Mouse (Mus musculus): ENCODE data around the gene Hist1h2bp. TPM values are rescaled to one million over a fixed set of nuclear protein-coding genes. Genes with fewer than 3 reads are reported as not detected.
A peak's percentile ranks its signal among the peaks of the same experiment; 100 is the strongest.

Hist1h2bp gene
- total and polyA plus RNA-seq, 2 experiments from 2014 or later, result 0.48 to 77.2 TPM

DNA sequence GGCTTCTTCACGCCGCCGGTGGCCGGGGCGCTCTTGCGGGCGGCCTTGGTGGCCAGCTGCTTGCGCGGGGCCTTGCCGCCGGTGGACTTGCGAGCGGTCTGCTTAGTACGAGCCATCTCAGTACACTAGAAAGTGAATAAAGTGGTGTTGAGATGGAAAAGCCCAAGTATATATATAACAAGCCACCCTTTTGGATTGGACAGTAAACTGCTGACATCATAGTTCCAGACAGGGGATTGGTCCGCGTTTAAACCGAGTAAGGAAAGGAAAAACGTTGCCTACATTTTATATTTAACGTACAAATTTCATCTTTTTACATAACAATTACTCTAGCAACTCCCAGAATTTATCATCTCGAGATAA is 4.0 kb upstream of the Hist1h2bp start, which contains the start of gene Hist1h3i:
Gene Hist1h3i, minus strand, starts transcription at position 116 of the 363 bp plus-strand sequence.
- ATAC-seq (ENCODE audit: low FRiP score) (peak; percentile 79), DNase-seq (ENCODE audit: low spot score) (peak; percentile 94)
- 0% methylated on average over 13 of the region's 20 CpGs for WGBS
- Histone ChIP-seq H3K4me3 (ENCODE audit: low read depth, low read length) (peak within 1 kb of the TSS; percentile 37), H3K9me3 (ENCODE audit: low read length) (no peaks in the 10 kb centered on the region), H3K4me2 (ENCODE audit: low read depth, low read length, poor library complexity, severe bottlenecking) (peak within 1 kb of the TSS; percentile 67), H3K27me3 (ENCODE audit: insufficient read depth, low read length) (no peaks in the 10 kb centered on the region), H3K36me3 (ENCODE audit: insufficient read depth, low read length) (no peaks in the 10 kb centered on the region), H3K9ac (replicated peaks; ENCODE audit: low read length, poor library complexity, severe bottlenecking) (peak within 1 kb of the TSS; percentile 46), H3K4me1 (ENCODE audit: insufficient read depth, low read length) (peaks cover 11% of the 10 kb centered on the region), H3K27ac (ENCODE audit: low read depth, low read length) (no peak within 1 kb of the TSS)
- no peak for TF ChIP-seq CTCF (IDR thresholded peaks at IDR 0.05)

- peak; percentile 61 for DNase-seq (ENCODE audit: low spot score)
- Histone ChIP-seq H3K9me3 (ENCODE audit: low read length) (no peaks in the 10 kb centered on the region), H3K9ac (replicated peaks; ENCODE audit: low read length, poor library complexity, severe bottlenecking) (no peak overlapping the region), H3K4me1 (ENCODE audit: insufficient read depth, low read length) (peaks cover 11% of the 10 kb centered on the region), H3K36me3 (ENCODE audit: insufficient read depth, low read length) (no peaks in the 10 kb centered on the region), H3K4me2 (ENCODE audit: low read depth, low read length, poor library complexity, severe bottlenecking) (peak overlapping the region; percentile 44), H3K27ac (ENCODE audit: low read depth, low read length) (no peak overlapping the region), H3K27me3 (ENCODE audit: insufficient read depth, low read length) (no peaks in the 10 kb centered on the region), H3K4me3 (ENCODE audit: low read depth, low read length) (peak overlapping the region; percentile 37)
- ATAC-seq (ENCODE audit: low FRiP score), result no peak
- WGBS, result 3% methylated on average over 9 of the region's 9 CpGs
- TF ChIP-seq CTCF (IDR thresholded peaks at IDR 0.05), result no peak
Observed at GRCm38 (mm10) chr13:21783734-21784161, 3.5 kb upstream of the Hist1h2bp start.

GRCm38 (mm10) chr13:21784311-21784710 is 3.0 kb upstream of the Hist1h2bp start:
- Histone ChIP-seq H3K36me3 (ENCODE audit: insufficient read depth, low read length) (no peaks in the 10 kb centered on the region), H3K9me3 (ENCODE audit: low read length) (no peaks in the 10 kb centered on the region), H3K4me3 (ENCODE audit: low read depth, low read length) (no peak overlapping the region), H3K4me2 (ENCODE audit: low read depth, low read length, poor library complexity, severe bottlenecking) (no peak overlapping the region), H3K9ac (replicated peaks; ENCODE audit: low read length, poor library complexity, severe bottlenecking) (no peak overlapping the region), H3K27ac (ENCODE audit: low read depth, low read length) (no peak overlapping the region), H3K27me3 (ENCODE audit: insufficient read depth, low read length) (no peaks in the 10 kb centered on the region), H3K4me1 (ENCODE audit: insufficient read depth, low read length) (peaks cover 11% of the 10 kb centered on the region)
- no peak for DNase-seq (ENCODE audit: low spot score)
- no peak for ATAC-seq (ENCODE audit: low FRiP score)
- WGBS, result 26% methylated on average over 6 of the region's 6 CpGs
- TF ChIP-seq CTCF (IDR thresholded peaks at IDR 0.05), result no peak

GRCm38 (mm10) chr13:21786189-21786898 is 917 bp upstream of the Hist1h2bp start:
- TF ChIP-seq CTCF (IDR thresholded peaks at IDR 0.05), result no peak
- Histone ChIP-seq H3K4me1 (ENCODE audit: insufficient read depth, low read length) (peaks cover 4% of the 10 kb centered on the region; the same call in 1 of the 2 replicates), H3K27me3 (ENCODE audit: insufficient read depth, low read length) (no peaks in the 10 kb centered on the region), H3K4me2 (ENCODE audit: low read depth, low read length, poor library complexity, severe bottlenecking) (peak overlapping the region; percentile 52), H3K27ac (ENCODE audit: low read depth, low read length) (no peak overlapping the region), H3K36me3 (ENCODE audit: insufficient read depth, low read length) (no peaks in the 10 kb centered on the region), H3K9me3 (ENCODE audit: low read length) (no peaks in the 10 kb centered on the region), H3K9ac (replicated peaks; ENCODE audit: low read length, poor library complexity, severe bottlenecking) (no peak overlapping the region), H3K4me3 (ENCODE audit: low read depth, low read length) (peak overlapping the region; percentile 36)
- DNase-seq (ENCODE audit: low spot score), result no peak
- 4% methylated on average over 8 of the region's 8 CpGs for WGBS
- ATAC-seq (ENCODE audit: low FRiP score), result no peak

DNA sequence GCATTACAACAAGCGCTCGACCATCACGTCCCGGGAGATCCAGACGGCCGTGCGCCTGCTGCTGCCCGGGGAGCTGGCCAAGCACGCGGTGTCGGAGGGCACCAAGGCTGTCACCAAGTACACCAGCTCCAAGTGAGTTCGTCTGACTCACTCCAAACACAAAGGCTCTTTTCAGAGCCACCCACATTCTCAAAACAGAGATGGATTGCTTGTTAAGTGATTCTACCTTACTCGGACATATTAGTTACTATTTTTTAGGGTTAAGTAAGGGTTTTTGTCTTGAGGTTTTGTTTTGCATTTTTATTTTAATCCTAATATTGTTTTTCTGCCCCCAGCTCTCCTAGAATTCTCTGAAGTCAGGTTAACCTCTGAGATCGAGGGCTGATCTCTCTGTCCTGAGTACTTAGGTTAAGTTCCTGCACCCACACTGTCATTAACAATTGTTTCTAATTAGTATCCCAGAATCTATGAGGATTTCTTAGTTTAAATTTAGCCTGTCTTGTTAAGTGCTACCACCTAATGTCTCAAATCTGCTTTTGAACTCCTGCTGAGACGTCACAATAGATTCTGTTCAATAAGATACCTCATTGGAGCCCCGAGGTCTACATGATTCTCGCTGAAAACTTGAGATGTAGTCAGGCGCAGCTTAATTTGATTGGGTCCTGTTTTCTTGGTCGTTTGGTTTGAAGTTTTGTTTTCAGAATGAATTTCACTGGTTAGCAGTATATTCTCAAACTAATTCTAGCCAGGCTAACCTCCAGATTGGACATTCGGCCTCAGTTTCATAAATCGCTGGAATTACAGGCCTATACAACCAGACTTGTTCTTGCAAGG is 716 bp downstream of the Hist1h2bp start:
- Histone ChIP-seq H3K27me3 (ENCODE audit: insufficient read depth, low read length) (no peaks in the 10 kb centered on the region), H3K4me2 (ENCODE audit: low read depth, low read length, poor library complexity, severe bottlenecking) (peak overlapping the region; percentile 52), H3K9ac (replicated peaks; ENCODE audit: low read length, poor library complexity, severe bottlenecking) (no peak overlapping the region), H3K27ac (ENCODE audit: low read depth, low read length) (no peak overlapping the region), H3K4me1 (ENCODE audit: insufficient read depth, low read length) (peaks cover 4% of the 10 kb centered on the region; the same call in 1 of the 2 replicates), H3K4me3 (ENCODE audit: low read depth, low read length) (peak overlapping the region; percentile 36), H3K9me3 (ENCODE audit: low read length) (no peaks in the 10 kb centered on the region), H3K36me3 (ENCODE audit: insufficient read depth, low read length) (no peaks in the 10 kb centered on the region)
- 14% methylated on average over 13 of the region's 21 CpGs for WGBS
- no peak for TF ChIP-seq CTCF (IDR thresholded peaks at IDR 0.05)
- DNase-seq (ENCODE audit: low spot score) (no peak), ATAC-seq (ENCODE audit: low FRiP score) (peak; percentile 24)

GRCm38 (mm10) chr13:21789925-21790324 is 2.7 kb downstream of the Hist1h2bp start:
- Histone ChIP-seq H3K27me3 (ENCODE audit: insufficient read depth, low read length) (no peaks in the 10 kb centered on the region), H3K9me3 (ENCODE audit: low read length) (no peaks in the 10 kb centered on the region), H3K9ac (replicated peaks; ENCODE audit: low read length, poor library complexity, severe bottlenecking) (no peak overlapping the region), H3K4me2 (ENCODE audit: low read depth, low read length, poor library complexity, severe bottlenecking) (no peak overlapping the region), H3K27ac (ENCODE audit: low read depth, low read length) (no peak overlapping the region), H3K4me3 (ENCODE audit: low read depth, low read length) (no peak overlapping the region), H3K36me3 (ENCODE audit: insufficient read depth, low read length) (no peaks in the 10 kb centered on the region), H3K4me1 (ENCODE audit: insufficient read depth, low read length) (no peaks in the 10 kb centered on the region)
- no peak for TF ChIP-seq CTCF (IDR thresholded peaks at IDR 0.05)
- no peak for DNase-seq (ENCODE audit: low spot score)
- 75% methylated on average over 6 of the region's 6 CpGs for WGBS
- no peak for ATAC-seq (ENCODE audit: low FRiP score)
